Mouse (Mus musculus): ENCODE measurements around the gene Snapc3.

DNA sequence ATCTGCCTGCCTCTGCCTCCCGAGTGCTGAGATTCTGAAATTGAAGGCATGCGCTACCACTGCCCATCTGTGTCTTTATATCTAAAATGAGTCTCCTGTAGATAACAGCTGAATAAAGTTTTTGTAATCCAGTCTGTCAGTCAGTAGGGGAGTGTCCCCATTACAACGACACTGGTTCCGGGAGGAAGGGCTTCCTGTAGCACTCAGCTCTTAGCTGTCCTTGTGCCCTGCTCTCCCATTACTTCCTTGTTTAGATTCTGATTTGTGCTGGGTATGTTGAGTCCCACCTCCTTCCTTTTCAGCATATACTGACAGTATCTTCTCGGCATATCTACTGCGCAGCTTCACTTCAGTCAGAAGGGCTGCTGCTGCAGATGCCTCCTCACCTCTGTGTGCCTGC lies 15.4 kb downstream of the Snapc3 start:
- TF ChIP-seq POLR2A (IDR thresholded peaks at IDR 0.05; ENCODE audit: control insufficient read depth, low read depth, low read length), result no peak
- TF ChIP-seq CTCF (IDR thresholded peaks at IDR 0.05; ENCODE audit: control insufficient read depth, insufficient read depth, insufficient replicate concordance, low read depth, low read length), result no peak
